Mouse (Mus musculus) stomach, postnatal 0 days (tissue): ENCODE results near the gene Lpp. TPM values are rescaled to one million over a fixed set of nuclear protein-coding genes. Genes with fewer than 3 reads are reported as not detected.
A peak's percentile ranks its signal among the peaks of the same experiment; 100 is the strongest.

Experiments
- ATAC-seq: fragments of 200-750 bp; cut with Nextera tagmentation; 2 replicates; pipeline ENCODE4 v1.8.0; 2017; ENCODE audit not compliant: low FRiP score, low TSS enrichment
- DNase-seq: peaks from one replicate; pipeline ENCODE4 v3.0.0-alpha.2; 2016; ENCODE audit warnings: low spot score
- H3K27ac ChIP-seq: fragments of 300-500 bp; sonication (generic); replicated peaks from 2 replicates; pipeline ENCODE4 v1.5.1; 2014; ENCODE audit warnings: mild to moderate bottlenecking, control low read depth
- H3K27me3 ChIP-seq: fragments of 300-500 bp; sonication (generic); 2 replicates; pipeline ENCODE4 v1.6.1; 2014; ENCODE audit warnings: low read length; ENCODE audit not compliant: control insufficient read depth, insufficient read depth
- H3K36me3 ChIP-seq: fragments of 300-500 bp; sonication (generic); 2 replicates; pipeline ENCODE4 v1.6.1; 2014; ENCODE audit warnings: low read length, mixed read lengths; ENCODE audit not compliant: control insufficient read depth, insufficient read depth
- H3K4me1 ChIP-seq: fragments of 300-500 bp; sonication (generic); replicated peaks from 2 replicates; pipeline ENCODE4 v1.6.1; 2014; ENCODE audit warnings: antibody characterized with exemption; ENCODE audit not compliant: control insufficient read depth, insufficient read depth
- H3K4me2 ChIP-seq: fragments of 300-500 bp; sonication (generic); replicated peaks from 2 replicates; pipeline ENCODE4 v1.6.1; 2014; ENCODE audit warnings: low read depth, mild to moderate bottlenecking, control low read depth, moderate library complexity
- H3K4me3 ChIP-seq: fragments of 300-500 bp; sonication (generic); 2 replicates; pipeline ENCODE4 v1.5.1; 2014; ENCODE audit warnings: low read depth, low read length, control low read depth
- H3K9ac ChIP-seq: fragments of 300-500 bp; sonication (generic); 2 replicates; pipeline ENCODE4 v1.6.1; 2014; ENCODE audit warnings: mild to moderate bottlenecking, low read length, control low read depth, mixed read lengths
- H3K9me3 ChIP-seq: fragments of 300-500 bp; sonication (generic); 2 replicates; pipeline ENCODE4 v1.6.1; 2016; ENCODE audit warnings: low read length; ENCODE audit not compliant: control insufficient read depth
- CTCF ChIP-seq: IDR thresholded peaks from 2 replicates; pipeline ENCODE4 v1.5.1; 2016; ENCODE audit warnings: antibody characterized with exemption, low read depth, mild to moderate bottlenecking, moderate library complexity
- EP300 ChIP-seq: optimal IDR thresholded peaks from 2 replicates; pipeline ENCODE3; 2016; ENCODE audit warnings: antibody characterized with exemption
- WGBS: fragments of 180-500 bp; shearing (Covaris S2); extraction: QIAGEN DNeasy Blood & Tissue Kit; methylation state at CpG from one replicate; pipeline ENCODE4 v1.1.7; 2014; 5-methylcytosine and 5-hydroxymethylcytosine counted together
- polyA plus RNA-seq: library from polyadenylated mRNA; unstranded; fragments of >200 nt; fragmentation: Nextera tagmentation; extraction: Ambion mirVana; gene quantifications from 2 replicates; pipeline ENCODE4 v1.2.1, GENCODE M21; 2015

Gene Lpp
- polyA plus RNA-seq, 1 experiment from 2014 or later: 51.3 TPM

- H3K27me3 ChIP-seq: no peaks in the 10 kb centered on the region
These were observed 466.3 kb downstream of the Lpp start for GRCm38 (mm10) chr16:24859509-24860140.

GRCm38 (mm10) chr16:24860445-24860844 lies 467.1 kb downstream of the Lpp start:
- Histone ChIP-seq H3K27me3 (no peaks in the 10 kb centered on the region), H3K4me3 (no peak overlapping the region), H3K4me1 (no peaks in the 10 kb centered on the region), H3K27ac (no peak overlapping the region), H3K9ac (no peak overlapping the region), H3K9me3 (no peaks in the 10 kb centered on the region), H3K36me3 (no peaks in the 10 kb centered on the region), H3K4me2 (no peak overlapping the region)
- DNase-seq (no peak), ATAC-seq (no peak)
- TF ChIP-seq CTCF (no peak), EP300 (no peak)
- 81% methylated on average over 7 of the region's 7 CpGs for WGBS

More at GRCm38 (mm10) chr16:24859509-24860140, 466.3 kb downstream of the Lpp start:
- Histone ChIP-seq H3K4me3 (no peak overlapping the region), H3K4me2 (no peak overlapping the region), H3K9ac (no peak overlapping the region), H3K27ac (no peak overlapping the region), H3K4me1 (no peaks in the 10 kb centered on the region), H3K36me3 (no peaks in the 10 kb centered on the region), H3K9me3 (no peaks in the 10 kb centered on the region)
- no peak for TF ChIP-seq EP300
- TF ChIP-seq CTCF: no peak
- 74% methylated on average over 9 of the region's 9 CpGs for WGBS
- no peak for DNase-seq
- ATAC-seq: no peak

GRCm38 (mm10) chr16:24861374-24861773 lies 468.1 kb downstream of the Lpp start:
- 82% methylated on average over 5 of the region's 5 CpGs for WGBS
- no peak for DNase-seq
- H3K4me2 ChIP-seq: no peak overlapping the region

GRCm38 (mm10) chr16:24874235-24874634 lies 480.9 kb downstream of the Lpp start:
- H3K9me3 ChIP-seq: peaks cover 3% of the 10 kb centered on the region; the same call in 1 of the 2 replicates
- DNase-seq: peak; percentile 66
- no peaks in the 10 kb centered on the region for H3K36me3 ChIP-seq
- no peak overlapping the region for H3K4me2 ChIP-seq
- 34% methylated on average over 4 of the region's 4 CpGs for WGBS
- no peaks in the 10 kb centered on the region for H3K27me3 ChIP-seq
- H3K4me1 ChIP-seq: no peaks in the 10 kb centered on the region
- no peak for ATAC-seq
- H3K4me3 ChIP-seq: no peak overlapping the region
- H3K27ac ChIP-seq: 0 out of 2 replicates have a peak overlapping the region, but pooled peaks have one; percentile 20
- TF ChIP-seq CTCF: peak; percentile 60
- TF ChIP-seq EP300: no peak
- no peak overlapping the region for H3K9ac ChIP-seq

More at GRCm38 (mm10) chr16:24861374-24861773, 468.1 kb downstream of the Lpp start:
- ATAC-seq: no peak
- Histone ChIP-seq H3K27ac (no peak overlapping the region), H3K9ac (no peak overlapping the region), H3K4me1 (no peaks in the 10 kb centered on the region), H3K36me3 (no peaks in the 10 kb centered on the region), H3K9me3 (no peaks in the 10 kb centered on the region), H3K27me3 (no peaks in the 10 kb centered on the region), H3K4me3 (no peak overlapping the region)
- TF ChIP-seq EP300 (no peak), CTCF (no peak)

- H3K4me3 ChIP-seq: no peak overlapping the region
- no peak for DNase-seq
- H3K9ac ChIP-seq: no peak overlapping the region
- no peaks in the 10 kb centered on the region for H3K4me1 ChIP-seq
- H3K27me3 ChIP-seq: no peaks in the 10 kb centered on the region
- TF ChIP-seq EP300 (no peak), CTCF (no peak)
- H3K36me3 ChIP-seq: no peaks in the 10 kb centered on the region
- H3K27ac ChIP-seq: no peak overlapping the region
- H3K4me2 ChIP-seq: no peak overlapping the region
- peaks cover 3% of the 10 kb centered on the region; the same call in 1 of the 2 replicates for H3K9me3 ChIP-seq
- ATAC-seq: no peak
- WGBS: 86% methylated on average over 1 of the region's 1 CpGs
These were observed 482.4 kb downstream of the Lpp start for GRCm38 (mm10) chr16:24875661-24876060.

- WGBS: 73% methylated on average over 4 of the region's 4 CpGs
These were observed 485.7 kb downstream of the Lpp start for GRCm38 (mm10) chr16:24878977-24879376.

More at GRCm38 (mm10) chr16:24878977-24879376, 485.7 kb downstream of the Lpp start:
- Histone ChIP-seq H3K4me3 (no peak overlapping the region), H3K27ac (no peak overlapping the region), H3K4me2 (no peak overlapping the region), H3K9ac (no peak overlapping the region), H3K9me3 (no peaks in the 10 kb centered on the region), H3K4me1 (no peaks in the 10 kb centered on the region), H3K36me3 (no peaks in the 10 kb centered on the region), H3K27me3 (no peaks in the 10 kb centered on the region)
- DNase-seq (no peak), ATAC-seq (no peak)
- no peak for TF ChIP-seq CTCF
- TF ChIP-seq EP300: no peak
